Mouse (Mus musculus) liver, embryonic 13.5 days (tissue): ENCODE data around the gene Aldh2. TPM values are rescaled to one million over a fixed set of nuclear protein-coding genes. Genes with fewer than 3 reads are reported as not detected.

Experiments used
- ATAC-seq: fragments of 200-750 bp; cut with Nextera tagmentation; 2 replicates; pipeline ENCODE4 v1.8.0; 2017; ENCODE audit warnings: low read depth, mild to moderate bottlenecking, moderate number of reproducible peaks, moderate library complexity
- DNase-seq: peaks from one replicate; pipeline ENCODE4 v3.0.0; 2022
- H3K27ac ChIP-seq: fragments of 300-500 bp; sonication (generic); 2 replicates; pipeline ENCODE4 v1.5.1; 2015; ENCODE audit warnings: moderate library complexity, mild to moderate bottlenecking, inconsistent platforms
- H3K27me3 ChIP-seq: fragments of 300-500 bp; sonication (generic); 2 replicates; pipeline ENCODE4 v1.6.1; 2015; ENCODE audit warnings: mild to moderate bottlenecking, inconsistent platforms
- H3K36me3 ChIP-seq: fragments of 300-500 bp; sonication (generic); 2 replicates; pipeline ENCODE4 v1.6.1; 2015; ENCODE audit warnings: mild to moderate bottlenecking, inconsistent platforms
- H3K4me1 ChIP-seq: fragments of 300-500 bp; sonication (generic); replicated peaks from 2 replicates; pipeline ENCODE4 v1.6.1; 2015; ENCODE audit warnings: inconsistent platforms
- H3K4me2 ChIP-seq: fragments of 300-500 bp; sonication (generic); 2 replicates; pipeline ENCODE4 v1.6.1; 2015; ENCODE audit warnings: inconsistent platforms, mild to moderate bottlenecking, moderate library complexity
- H3K4me3 ChIP-seq: fragments of 300-500 bp; sonication (generic); replicated peaks from 2 replicates; pipeline ENCODE4 v1.5.1; 2015; ENCODE audit warnings: mild to moderate bottlenecking, inconsistent platforms
- H3K9ac ChIP-seq: fragments of 300-500 bp; sonication (generic); 2 replicates; pipeline ENCODE4 v1.6.1; 2015; ENCODE audit warnings: mild to moderate bottlenecking, inconsistent platforms
- H3K9me3 ChIP-seq: fragments of 300-500 bp; sonication (generic); replicated peaks from 2 replicates; pipeline ENCODE4 v1.6.1; 2016; ENCODE audit warnings: inconsistent platforms
- WGBS: fragments of 180-500 bp; shearing (Covaris S2); methylation state at CpG from one replicate; pipeline ENCODE4 v1.1.7; 2015; ENCODE audit not compliant: insufficient replicate concordance; 5-methylcytosine and 5-hydroxymethylcytosine counted together
- polyA plus RNA-seq: library from polyadenylated mRNA; unstranded; fragments of >200 nt; fragmentation: Nextera tagmentation; extraction: Ambion mirVana; gene quantifications from 2 replicates; pipeline ENCODE4 v1.2.1, GENCODE M21; 2015

Gene Aldh2
- polyA plus RNA-seq, 1 experiment from 2014 or later: 123 TPM

- Histone ChIP-seq H3K4me3 (no peak overlapping the region), H3K9me3 (no peaks in the 10 kb centered on the region), H3K36me3 (peaks cover 77% of the 10 kb centered on the region), H3K9ac (no peak overlapping the region), H3K27me3 (no peaks in the 10 kb centered on the region), H3K4me2 (no peak overlapping the region), H3K27ac (no peak overlapping the region), H3K4me1 (no peaks in the 10 kb centered on the region)
- no peak for ATAC-seq
- no peak for DNase-seq
- WGBS: 88% methylated on average over 11 of the region's 11 CpGs
Observed at GRCm38 (mm10) chr5:121575867-121576266, 17.8 kb downstream of the Aldh2 start.

DNA sequence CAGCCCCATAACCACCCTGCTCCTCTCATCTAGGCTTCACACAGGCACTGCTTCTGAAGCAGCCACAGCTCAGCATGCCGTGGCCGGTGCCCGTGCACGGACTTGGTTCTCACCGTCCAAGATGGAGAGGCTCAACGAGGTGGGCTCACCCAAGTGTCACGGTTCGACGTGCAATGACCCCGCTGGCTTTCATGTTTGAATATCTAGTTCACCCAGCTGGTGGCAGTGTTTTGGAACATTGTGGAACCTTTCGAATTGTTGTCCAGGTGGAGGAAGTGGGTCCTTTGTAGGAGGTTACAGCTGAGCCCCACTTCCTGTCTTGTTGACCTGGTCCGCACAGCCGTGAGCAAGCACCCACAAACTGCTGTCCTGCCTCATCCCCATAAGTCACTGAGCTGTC is 19.5 kb downstream of the Aldh2 start:
- Histone ChIP-seq H3K4me1 (no peaks in the 10 kb centered on the region), H3K9ac (no peak overlapping the region), H3K27ac (no peak overlapping the region), H3K4me2 (no peak overlapping the region), H3K27me3 (no peaks in the 10 kb centered on the region), H3K36me3 (peaks cover 75% of the 10 kb centered on the region), H3K9me3 (no peaks in the 10 kb centered on the region), H3K4me3 (no peak overlapping the region)
- ATAC-seq: no peak
- 80% methylated on average over 13 of the region's 13 CpGs for WGBS
- no peak for DNase-seq

GRCm38 (mm10) chr5:121570787-121571186 is 22.8 kb downstream of the Aldh2 start:
- Histone ChIP-seq H3K9me3 (no peaks in the 10 kb centered on the region), H3K27ac (no peak overlapping the region), H3K9ac (no peak overlapping the region), H3K27me3 (no peaks in the 10 kb centered on the region), H3K4me3 (no peak overlapping the region), H3K4me2 (no peak overlapping the region), H3K4me1 (0 out of 2 replicates have a peak, but pooled peaks cover 6% of the 10 kb centered on the region), H3K36me3 (peaks cover 69% of the 10 kb centered on the region)
- no peak for DNase-seq
- no peak for ATAC-seq
- 74% methylated on average over 1 of the region's 1 CpGs for WGBS

DNA sequence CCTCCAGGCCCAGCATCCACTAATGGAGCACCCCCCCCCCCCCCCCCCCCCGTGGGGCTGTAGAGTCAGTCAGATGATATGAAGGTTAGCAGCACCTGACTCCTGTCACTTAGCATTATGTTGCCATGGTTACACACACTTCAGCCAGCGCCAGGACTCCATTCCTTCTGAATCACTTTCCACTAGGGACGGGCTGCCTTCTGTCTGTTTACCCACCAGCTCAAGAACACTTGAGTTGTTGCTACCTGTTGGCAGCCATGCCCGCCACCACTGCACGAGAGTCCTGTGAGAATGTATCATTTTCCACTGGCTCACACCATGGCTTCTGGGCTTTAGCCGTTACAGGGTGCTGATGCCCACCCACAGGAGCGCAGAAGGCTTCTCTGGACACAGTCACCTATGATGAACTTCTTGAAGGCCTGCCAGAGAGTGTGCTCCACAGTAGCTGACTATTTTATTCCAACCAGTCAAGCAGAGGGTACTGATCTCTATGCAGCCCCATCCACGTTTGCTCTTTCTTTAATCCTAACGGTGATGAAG is 23.7 kb downstream of the Aldh2 start:
- 80% methylated on average over 9 of the region's 9 CpGs for WGBS
- H3K4me3 ChIP-seq: no peak overlapping the region

DNA sequence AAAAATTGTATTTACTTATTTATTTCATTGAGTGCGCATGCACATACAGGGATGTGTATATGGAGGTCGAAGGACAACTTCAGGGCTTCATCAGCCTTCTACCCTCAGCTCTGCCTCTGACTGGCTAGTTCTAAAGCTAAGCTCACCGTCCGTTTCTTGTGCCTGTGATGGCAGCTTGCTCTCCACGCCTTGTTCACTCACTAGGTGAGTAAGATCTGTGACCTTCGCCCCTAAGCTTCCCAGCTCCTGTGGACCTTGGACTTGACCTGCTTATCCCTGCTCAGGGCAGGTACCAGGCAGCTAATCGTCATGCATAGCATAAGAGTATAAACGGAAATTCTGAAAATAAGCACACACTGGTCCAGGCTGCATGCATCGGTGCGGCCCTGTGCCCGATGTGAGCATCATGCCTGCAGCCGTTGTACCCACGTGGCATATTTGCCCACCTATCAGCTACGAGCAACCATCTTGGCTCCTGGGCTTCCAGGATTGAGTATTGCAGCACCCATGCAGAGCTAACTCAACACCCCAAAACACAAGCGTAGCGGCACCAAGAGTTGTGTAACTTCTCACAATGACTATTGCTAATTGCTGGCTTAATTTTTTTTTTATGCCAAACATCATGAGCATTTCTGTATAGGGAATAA is 27.5 kb downstream of the Aldh2 start:
- no peak overlapping the region for H3K4me2 ChIP-seq
- WGBS: 78% methylated on average over 16 of the region's 16 CpGs
- no peak overlapping the region for H3K9ac ChIP-seq
- no peaks in the 10 kb centered on the region for H3K27me3 ChIP-seq
- H3K36me3 ChIP-seq: peaks cover 27% of the 10 kb centered on the region
- H3K27ac ChIP-seq: no peak overlapping the region
- H3K4me1 ChIP-seq: peaks cover 12% of the 10 kb centered on the region; the same call in 1 of the 2 replicates
- ATAC-seq: no peak
- no peak overlapping the region for H3K4me3 ChIP-seq
- no peaks in the 10 kb centered on the region for H3K9me3 ChIP-seq
- DNase-seq: no peak

More for the DNA sequence above, 23.7 kb downstream of the Aldh2 start:
- Histone ChIP-seq H3K9ac (no peak overlapping the region), H3K27me3 (no peaks in the 10 kb centered on the region), H3K36me3 (peaks cover 62% of the 10 kb centered on the region), H3K9me3 (no peaks in the 10 kb centered on the region), H3K4me2 (no peak overlapping the region), H3K27ac (no peak overlapping the region), H3K4me1 (0 out of 2 replicates have a peak, but pooled peaks cover 6% of the 10 kb centered on the region)
- ATAC-seq (no peak), DNase-seq (no peak)

GRCm38 (mm10) chr5:121564468-121564895 is 29.1 kb downstream of the Aldh2 start:
- no peaks in the 10 kb centered on the region for H3K9me3 ChIP-seq
- peak; percentile 70 for DNase-seq
- peak overlapping the region; percentile 52 for H3K4me2 ChIP-seq
- H3K9ac ChIP-seq: no peak overlapping the region
- peaks cover 12% of the 10 kb centered on the region; the same call in 1 of the 2 replicates for H3K4me1 ChIP-seq
- 0 out of 2 replicates have a peak overlapping the region, but pooled peaks have one; percentile 1 for H3K4me3 ChIP-seq
- peaks cover 12% of the 10 kb centered on the region for H3K36me3 ChIP-seq
- H3K27me3 ChIP-seq: no peaks in the 10 kb centered on the region
- 5% methylated on average over 11 of the region's 11 CpGs for WGBS
- ATAC-seq: no peak
- no peak overlapping the region for H3K27ac ChIP-seq

DNA sequence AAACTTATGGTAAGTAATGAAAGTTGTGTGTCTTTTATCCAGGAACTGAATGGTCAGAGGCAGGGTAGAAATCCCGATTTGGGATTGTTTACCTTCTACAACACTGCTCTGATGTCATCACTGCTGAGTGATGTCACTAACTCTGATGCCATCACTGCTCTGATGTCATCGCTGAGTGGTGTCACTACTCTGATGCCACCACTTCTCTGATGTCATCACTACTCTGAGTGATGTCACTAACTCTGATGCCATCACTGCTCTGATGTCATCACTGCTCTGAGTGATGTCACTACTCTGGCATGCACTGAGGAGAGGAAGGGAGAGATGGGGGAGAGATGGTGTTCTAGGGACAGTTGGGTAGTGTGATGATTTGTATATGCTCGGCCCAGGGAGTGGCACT is 31.2 kb downstream of the Aldh2 start:
- H3K36me3 ChIP-seq: no peaks in the 10 kb centered on the region
- ATAC-seq: no peak
- H3K9me3 ChIP-seq: no peaks in the 10 kb centered on the region
- H3K27ac ChIP-seq: no peak overlapping the region
- H3K27me3 ChIP-seq: no peaks in the 10 kb centered on the region
- no peak overlapping the region for H3K9ac ChIP-seq
- H3K4me2 ChIP-seq: no peak overlapping the region
- WGBS: 71% methylated on average over 3 of the region's 3 CpGs
- H3K4me1 ChIP-seq: peaks cover 12% of the 10 kb centered on the region; the same call in 1 of the 2 replicates
- DNase-seq: no peak
- H3K4me3 ChIP-seq: no peak overlapping the region

- Histone ChIP-seq H3K4me1 (peaks cover 39% of the 10 kb centered on the region), H3K4me3 (no peak overlapping the region), H3K27ac (no peak overlapping the region), H3K9me3 (no peaks in the 10 kb centered on the region), H3K27me3 (no peaks in the 10 kb centered on the region), H3K9ac (no peak overlapping the region), H3K36me3 (no peaks in the 10 kb centered on the region), H3K4me2 (no peak overlapping the region)
- DNase-seq (no peak), ATAC-seq (no peak)
- 78% methylated on average over 7 of the region's 7 CpGs for WGBS
Observed at GRCm38 (mm10) chr5:121549196-121549595, 44.4 kb downstream of the Aldh2 start.

DNA sequence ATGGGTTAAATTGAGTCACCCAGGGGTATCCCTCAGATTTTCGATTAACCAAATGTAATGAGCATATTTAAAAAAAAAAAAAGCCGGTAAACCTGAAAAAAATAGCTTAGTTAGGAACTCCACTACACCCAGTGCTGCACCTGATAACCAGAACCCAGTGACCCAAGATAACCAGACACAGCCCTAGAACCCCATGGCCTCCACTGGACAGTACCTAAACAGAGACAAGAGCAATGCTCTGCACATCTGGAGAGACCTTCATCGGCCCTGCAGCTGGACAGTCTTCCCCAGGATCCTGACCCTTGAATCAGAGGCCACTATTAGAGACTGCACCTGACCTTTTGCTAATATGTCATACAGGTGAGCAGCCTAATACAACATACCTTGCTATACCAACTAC is 46.5 kb downstream of the Aldh2 start:
- Histone ChIP-seq H3K4me2 (peak overlapping the region; percentile 68), H3K9ac (peak overlapping the region; percentile 98), H3K27ac (peak overlapping the region; percentile 92), H3K4me1 (peaks cover 52% of the 10 kb centered on the region), H3K36me3 (no peaks in the 10 kb centered on the region; the same call in 1 of the 2 replicates), H3K27me3 (no peaks in the 10 kb centered on the region), H3K9me3 (no peaks in the 10 kb centered on the region), H3K4me3 (peak overlapping the region; percentile 100)
- WGBS: 62% methylated on average over 3 of the region's 3 CpGs
- ATAC-seq (peak; percentile 62), DNase-seq (peak; percentile 36)

DNA sequence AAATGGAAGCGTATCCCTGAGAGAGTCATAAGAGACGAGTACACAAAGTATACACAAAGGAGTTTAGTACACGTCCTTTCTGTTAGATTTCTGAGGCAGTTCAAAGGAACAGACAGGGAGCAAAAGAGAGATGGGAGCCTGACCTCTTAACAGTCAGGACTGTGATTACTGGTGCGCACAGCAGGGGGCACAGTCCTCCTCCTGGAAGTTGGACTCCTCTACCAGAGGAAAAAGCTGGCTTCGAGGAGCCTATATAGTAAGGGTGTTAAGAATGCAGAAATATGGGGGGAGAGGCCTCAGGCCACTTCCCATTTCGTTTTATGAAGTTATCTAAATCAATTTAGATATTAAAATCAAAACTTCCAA is 47.1 kb downstream of the Aldh2 start:
- Histone ChIP-seq H3K4me1 (peaks cover 57% of the 10 kb centered on the region), H3K27ac (peak overlapping the region; percentile 92)
- 12% methylated on average over 6 of the region's 6 CpGs for WGBS

GRCm38 (mm10) chr5:121545793-121546529 is 47.7 kb downstream of the Aldh2 start, which contains the start of gene Mapkapk5:
Gene Mapkapk5 (minus strand): TSS chr5:121545905.
- Histone ChIP-seq H3K9ac (peak within 1 kb of the TSS; percentile 98), H3K36me3 (peaks cover under 1% of the 10 kb centered on the region; the same call in 1 of the 2 replicates), H3K4me1 (peaks cover 61% of the 10 kb centered on the region), H3K27ac (peak within 1 kb of the TSS; percentile 92), H3K9me3 (no peaks in the 10 kb centered on the region), H3K4me2 (peak within 1 kb of the TSS; percentile 93), H3K27me3 (no peaks in the 10 kb centered on the region), H3K4me3 (peak within 1 kb of the TSS; percentile 100)
- peak; percentile 94 for DNase-seq
- peak; percentile 87 for ATAC-seq
- WGBS: under 1% methylated on average over 54 of the region's 55 CpGs

More for the DNA sequence above, 47.1 kb downstream of the Aldh2 start:
- H3K27me3 ChIP-seq: no peaks in the 10 kb centered on the region
- H3K9ac ChIP-seq: peak overlapping the region; percentile 98
- H3K4me2 ChIP-seq: peak overlapping the region; percentile 68
- DNase-seq (peak; percentile 63), ATAC-seq (no peak)
- no peaks in the 10 kb centered on the region; the same call in 1 of the 2 replicates for H3K36me3 ChIP-seq
- H3K4me3 ChIP-seq: peak overlapping the region; percentile 100
- no peaks in the 10 kb centered on the region for H3K9me3 ChIP-seq
